Mouse (Mus musculus) right cerebral cortex, postnatal 25 days (tissue): ENCODE results near the gene Stab1.

ENCODE experiments used
- DNase-seq: peaks from one replicate; pipeline ENCODE4 v3.0.0; 2022

The Stab1 gene

DNA sequence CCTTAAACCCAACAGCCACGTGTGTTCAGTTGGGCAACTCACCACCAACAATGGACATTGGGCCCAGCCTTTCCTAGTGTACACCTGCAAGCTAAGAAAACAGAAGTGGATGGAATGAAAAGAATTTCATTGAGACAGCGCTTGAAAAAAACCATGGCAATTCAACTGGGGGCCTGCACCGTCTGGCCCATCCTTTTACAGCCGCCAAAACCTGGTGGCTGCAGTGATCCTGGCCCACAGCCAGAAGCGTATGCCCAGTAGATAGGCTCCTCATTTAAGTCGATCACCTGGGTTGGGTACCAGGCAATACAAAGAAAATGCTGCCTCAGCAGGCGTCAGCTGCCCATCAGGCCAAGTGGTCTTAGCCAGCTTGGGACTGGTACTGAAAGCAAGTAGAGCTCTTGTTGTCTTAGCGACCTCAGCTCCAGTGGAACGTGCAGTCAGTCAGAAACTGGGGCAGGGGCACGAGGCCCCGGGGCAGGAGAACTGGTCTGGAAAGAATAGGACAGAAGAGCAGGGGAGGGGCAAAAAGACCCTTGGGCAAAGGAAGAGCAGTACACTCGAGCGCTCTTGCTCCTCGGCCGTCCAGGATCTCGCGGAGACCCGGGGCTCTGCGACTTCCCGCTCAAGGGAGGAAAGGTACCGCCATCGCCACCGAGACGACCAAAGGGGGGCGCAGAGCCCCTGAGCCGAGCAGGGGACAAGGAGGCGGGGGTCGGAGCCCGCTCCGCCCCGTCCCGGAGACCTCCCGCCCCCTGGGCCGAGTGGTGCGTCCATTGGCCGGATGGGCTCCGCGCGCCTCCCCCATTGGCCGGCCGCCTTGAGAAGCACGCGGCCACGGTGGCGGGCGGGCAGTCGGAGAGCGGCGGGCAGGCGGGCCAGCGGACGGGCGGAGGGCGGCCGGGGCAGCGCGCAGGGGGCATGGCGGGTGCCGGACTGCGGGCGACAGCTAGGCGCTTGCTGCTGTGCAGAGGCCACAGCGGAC, 37.9 kb downstream of the Stab1 start, which contains the start of gene Nt5dc2:
TSS of gene Nt5dc2 (plus strand) at position 818 of the 985 bp plus-strand sequence.
- DNase-seq, result peak; percentile 77

DNA sequence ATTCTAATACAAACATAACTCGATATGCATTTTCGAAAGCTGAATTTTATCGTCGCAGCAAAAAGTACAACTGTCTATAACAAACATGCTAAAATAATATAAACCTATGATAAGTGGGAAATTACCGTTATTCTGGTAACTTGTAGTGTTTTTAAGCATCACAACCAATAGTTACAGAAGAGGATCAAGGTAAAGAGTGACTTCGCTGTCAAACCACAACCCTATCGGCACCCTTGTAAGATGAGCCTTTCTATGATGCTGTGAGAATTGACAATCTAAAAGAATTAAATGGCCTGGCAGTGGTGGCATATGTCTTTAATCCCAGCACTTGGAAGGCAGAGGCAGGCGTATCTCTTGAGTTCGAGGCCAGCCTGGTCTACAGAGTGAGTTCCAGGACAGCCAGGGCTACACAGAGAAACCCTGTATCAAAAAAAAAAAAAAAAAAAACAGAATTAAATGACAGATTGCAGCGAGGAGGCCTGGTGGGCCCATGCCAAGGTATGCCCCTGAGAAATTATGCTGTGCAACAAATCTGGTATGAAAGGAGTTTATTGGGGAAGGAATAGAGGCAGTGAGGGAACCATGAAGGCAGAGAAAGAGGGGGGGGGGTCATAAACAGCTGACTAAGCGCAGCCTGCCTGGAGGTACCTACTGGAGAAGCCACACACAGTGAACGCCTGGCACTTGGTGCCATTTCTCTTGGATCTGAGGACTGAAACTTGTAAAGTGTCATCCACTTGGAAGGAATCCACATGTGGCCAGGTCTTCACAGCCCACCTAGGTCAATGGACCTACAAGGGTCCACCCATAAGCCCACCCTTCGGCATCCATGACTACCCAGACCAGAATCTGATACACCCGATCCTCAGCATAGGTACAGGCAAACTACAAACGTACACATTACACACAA, 38.9 kb downstream of the Stab1 start:
- no peak for DNase-seq

DNA sequence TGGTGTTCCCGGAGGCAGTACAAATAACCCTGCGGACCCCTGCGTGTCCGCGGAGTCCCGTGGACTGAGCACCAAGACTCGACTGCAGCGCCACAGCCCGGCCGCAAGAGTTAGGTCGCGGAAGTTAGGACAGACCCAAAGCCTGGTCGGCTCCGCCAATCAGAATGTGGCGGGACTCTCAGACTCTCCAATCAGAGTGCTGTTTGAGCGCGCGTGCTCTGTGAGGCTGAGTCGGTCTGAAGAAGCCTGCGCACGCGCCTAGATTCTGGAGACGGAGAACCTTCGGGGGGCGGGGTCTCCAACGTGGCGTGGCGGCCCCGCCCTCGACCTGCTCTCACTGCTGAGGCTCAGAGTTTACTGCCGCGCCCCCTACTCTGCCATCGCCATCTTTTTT, 39.6 kb downstream of the Stab1 start, which contains the start of gene Smim4:
TSS of gene Smim4 (minus strand) at position 131 of the 394 bp plus-strand sequence.
- DNase-seq, result peak; percentile 97

DNA sequence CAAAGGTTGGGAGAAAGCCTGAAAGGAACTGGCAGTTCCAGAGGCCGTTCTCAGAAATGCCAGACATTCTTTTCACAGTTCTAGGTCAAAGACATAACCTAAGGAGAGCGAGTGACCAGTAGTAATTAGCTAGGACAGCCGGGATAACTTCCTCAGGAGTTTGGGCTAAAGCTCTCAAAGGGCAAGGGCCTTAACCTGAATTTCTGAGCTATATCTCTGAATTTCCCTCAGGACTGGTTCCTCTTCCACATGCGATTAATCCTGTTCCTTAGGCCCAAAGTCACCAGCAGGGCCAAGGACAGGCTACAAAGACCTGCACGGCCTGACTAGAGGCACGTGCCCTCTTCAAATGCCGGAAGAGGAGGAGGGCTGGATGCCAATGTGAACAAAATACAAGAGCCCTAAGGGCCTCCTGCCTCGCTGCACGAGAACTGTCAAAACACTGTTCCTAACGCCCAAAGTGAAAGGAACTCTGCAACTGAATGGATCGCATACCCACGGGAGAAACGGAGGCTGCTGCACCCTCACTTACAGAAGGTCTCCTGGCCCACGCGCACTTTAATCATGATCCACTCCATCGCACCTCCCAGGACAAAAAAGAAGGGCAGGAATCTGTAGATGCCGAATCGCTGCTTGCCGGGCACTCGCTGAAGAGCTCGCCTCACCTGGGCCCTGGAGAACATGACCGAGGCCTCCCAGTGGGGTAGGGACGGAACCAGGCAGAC, 40.2 kb downstream of the Stab1 start:
- peak; percentile 19 for DNase-seq

DNA sequence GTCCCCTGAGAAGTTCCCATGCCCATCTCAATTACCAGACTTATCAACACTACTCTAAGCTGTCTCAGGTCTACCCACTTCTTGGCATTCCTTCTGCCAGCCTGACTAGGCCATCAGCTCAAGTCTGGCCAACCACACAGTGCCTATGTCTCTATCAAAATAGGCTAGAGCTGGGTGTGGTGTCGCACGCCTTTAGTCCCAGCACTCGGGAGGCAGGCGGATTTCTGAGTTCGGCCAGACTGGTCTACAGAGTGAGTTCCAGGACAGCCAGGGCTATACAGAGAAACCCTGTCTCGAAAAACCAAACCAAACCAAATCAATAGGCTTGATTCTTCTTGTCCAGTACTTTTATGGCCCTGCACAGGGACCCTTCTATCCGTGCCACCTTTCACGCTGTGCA, 41.6 kb downstream of the Stab1 start:
- no peak for DNase-seq

DNA sequence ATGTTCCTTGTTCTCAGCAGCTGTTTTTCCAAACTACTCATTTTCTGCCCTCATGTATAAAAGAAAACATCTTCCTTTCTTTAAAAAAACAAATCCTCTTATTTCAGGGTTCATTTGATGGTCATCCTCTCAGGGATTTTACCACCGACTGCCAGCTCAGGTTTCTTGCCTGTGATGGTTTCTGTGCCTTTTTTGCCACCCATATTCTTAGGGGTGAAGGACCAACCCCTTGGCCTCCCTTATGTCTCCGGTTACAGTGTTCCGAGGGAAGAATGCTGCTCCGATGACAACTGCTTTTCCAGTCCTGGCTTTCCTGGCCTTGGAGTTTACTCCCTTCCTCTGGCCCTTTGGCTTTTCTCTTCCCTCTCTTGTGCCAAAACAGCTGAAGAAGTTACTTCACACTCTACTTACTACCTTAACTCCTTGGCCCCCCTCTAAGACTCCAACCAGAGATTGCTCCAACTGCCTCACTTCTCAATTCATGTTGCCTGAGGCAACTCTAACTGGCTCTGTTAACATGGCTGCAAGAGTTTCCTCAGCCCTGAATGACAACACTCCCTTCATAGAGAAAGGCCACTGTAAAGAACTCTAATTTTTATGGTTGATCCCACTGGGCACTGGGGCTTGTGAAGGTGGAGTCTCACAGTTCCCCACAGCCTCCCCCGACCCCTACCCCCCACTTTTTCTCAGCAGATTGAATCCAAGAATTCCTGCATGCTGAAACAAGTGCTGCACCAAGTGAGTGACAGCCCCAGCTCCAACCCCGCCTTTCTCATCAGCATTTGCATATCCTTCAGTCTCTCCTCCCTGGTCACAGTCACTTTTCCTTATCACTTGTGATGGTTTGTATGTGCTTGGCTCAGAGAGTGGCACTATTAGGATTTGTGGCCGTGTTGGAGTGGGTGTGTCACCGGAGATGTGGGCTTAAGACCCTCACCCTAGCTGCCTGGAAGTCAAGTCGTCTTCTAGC, 43.0 kb downstream of the Stab1 start:
- DNase-seq, result no peak

DNA sequence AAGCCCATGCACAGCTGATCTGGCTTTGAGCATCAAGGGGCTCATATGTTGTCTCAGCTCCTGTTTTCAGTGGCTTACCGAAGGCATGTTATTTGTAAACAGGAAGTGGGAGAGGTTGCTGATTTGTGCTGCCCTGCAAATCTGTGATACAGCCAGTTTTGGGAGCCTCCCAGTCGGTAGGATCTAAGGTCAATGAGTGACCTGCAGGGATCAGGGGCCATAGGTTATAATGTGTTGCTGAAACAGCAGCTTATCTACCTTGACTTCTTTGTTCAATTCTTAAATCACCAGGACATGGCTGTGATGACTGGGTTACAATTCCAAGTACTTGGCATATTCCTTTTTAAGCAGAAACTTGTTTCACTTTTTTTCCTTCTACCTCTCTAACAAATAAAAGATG, 52.9 kb downstream of the Stab1 start:
- DNase-seq, result no peak

DNA sequence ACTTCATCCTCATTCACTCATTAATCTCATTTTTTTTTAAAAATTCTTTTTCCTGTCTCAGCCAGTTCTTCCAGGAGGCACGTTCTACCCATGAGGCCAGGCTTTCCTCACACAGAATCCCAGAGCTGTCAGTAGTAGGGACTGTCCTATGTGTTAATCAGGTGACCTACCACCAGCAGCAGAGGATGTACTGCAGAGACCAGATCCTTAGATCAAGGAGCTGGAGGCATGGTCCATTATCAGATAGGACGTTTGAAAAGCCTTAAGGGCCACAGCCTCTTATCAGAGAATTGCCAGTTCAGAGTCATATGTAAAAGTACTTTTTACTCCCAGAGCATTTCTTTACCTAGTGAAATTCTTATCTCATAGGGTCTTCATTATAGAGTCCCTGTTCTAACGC, 54.4 kb downstream of the Stab1 start:
- no peak for DNase-seq

DNA sequence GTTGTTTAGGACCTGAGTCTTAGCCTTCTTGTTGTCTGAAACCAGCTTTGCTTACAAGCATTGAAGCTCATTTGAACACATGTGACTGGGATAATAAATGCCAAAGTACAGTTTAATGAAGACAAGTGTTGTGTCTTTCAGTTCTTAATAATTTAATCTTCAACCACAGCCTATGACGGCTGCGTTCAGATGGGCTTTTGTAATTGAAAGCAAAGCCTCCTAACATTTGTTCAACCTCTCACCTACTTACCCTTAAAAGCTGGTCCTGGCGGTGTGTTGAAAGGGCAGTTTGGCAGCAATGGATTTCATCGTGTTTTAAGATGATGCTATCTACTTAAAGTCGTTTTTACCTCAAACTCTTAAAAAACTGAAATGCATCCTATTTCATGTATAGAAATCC, 56.3 kb downstream of the Stab1 start:
- no peak for DNase-seq

DNA sequence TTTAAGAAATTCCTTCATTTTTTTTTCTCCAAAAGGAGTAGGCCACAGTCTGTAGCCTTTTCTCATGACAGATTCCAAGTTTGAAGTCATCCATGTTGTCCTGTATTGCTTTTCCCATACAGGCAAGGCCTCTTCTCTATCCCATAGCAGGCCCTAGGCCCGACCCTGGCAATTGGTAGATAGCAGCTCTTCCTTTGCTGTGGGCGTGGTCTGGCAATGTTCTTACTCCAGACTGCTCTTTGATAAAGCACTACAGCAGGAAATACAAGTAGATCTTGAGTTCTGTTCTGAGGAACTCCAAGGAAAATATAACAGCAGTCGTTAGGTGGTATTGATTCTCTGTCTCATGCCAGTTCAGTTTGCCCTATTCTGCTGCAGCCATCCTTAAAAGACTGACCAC, 57.8 kb downstream of the Stab1 start:
- no peak for DNase-seq

DNA sequence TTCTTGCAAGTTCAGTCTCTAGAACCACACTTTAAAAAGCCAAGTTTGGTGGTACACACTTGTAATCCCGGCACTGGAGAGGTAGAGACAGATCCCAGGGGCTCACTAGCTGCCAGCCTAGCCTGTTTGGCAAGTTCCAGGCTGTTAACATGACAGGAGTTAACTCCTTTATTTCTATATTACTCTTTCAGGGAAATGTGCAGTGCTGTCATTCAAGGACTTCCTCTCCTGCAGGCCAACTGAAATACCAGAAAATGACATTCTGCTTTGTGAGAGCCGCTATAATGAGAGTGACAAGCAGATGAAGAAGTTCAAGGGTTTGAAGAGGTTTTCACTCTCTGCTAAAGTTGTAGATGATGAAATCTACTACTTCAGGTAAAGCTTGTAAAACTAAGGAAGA, 63.3 kb downstream of the Stab1 start:
- no peak for DNase-seq

DNA sequence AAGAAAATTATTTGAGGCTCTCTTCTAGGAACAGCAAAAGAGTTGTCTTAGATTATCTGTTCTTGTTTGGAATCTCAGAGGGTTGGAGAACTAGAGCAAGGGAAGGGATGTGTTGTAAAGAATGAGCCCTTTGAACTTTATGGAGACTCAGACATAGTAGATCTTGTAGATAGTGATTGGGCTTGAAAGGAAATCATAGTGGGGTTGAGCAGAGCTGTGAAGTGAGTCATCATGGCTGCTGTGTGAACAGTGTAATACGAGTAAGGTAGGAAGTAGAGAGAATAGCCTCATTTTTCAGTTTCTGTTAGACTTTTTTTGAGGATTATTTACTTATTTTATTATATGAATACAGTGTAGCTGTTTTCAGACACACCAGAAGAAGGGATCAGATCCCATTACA, 78.5 kb downstream of the Stab1 start:
- DNase-seq, result no peak
